Mouse (Mus musculus): ENCODE results near the gene Stard13.

Stard13 gene

DNA sequence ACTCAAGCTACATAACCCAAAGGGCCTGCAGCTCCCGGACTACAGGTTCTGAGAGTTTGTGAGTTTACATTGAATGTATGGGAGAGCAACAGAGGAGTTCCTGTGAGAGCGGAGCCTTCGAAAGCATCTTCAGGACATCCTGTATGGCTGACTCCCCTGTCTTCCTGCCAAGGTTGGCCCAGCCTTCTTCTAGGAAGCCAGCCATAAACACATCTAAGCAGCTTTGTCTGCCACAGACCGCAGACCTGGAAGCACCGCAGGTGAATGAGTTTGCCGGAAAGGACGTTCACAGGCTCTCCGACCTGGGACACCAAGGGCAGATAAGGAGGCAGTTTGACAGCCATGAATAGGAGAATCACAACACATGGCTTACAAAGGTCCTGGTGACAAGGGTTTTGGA is 52.3 kb downstream of the Stard13 start:
- in situ Hi-C loops (cut with MboI, MseI): no loop called here

DNA sequence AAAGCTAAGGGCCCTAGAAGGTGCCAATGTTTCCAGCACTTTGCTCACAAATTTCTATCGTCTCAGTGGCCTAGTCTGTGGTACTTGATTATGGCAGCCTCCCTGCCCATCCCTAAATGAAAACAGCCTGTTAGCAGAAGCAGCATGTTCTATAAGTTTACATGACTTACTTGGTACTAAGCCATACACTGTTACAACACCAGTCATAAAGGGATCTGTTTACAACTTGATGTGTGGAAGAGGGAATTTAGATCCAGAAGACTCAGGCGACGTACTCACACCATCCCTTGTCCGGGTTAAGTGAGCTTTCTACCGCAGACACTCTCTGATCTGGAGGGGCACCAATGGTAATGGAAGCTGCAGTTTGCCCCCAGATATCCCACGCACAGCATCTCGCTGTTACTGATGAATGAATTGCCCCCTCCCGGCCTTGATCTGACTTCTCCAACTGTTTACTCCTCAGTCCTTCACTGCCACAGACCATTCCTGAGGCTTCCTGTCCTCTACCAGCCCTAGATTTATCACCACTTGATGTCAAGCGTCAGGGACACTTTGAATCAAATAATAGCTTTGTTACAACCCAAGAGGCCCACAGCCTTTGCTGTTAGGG is 53.4 kb downstream of the Stard13 start:
- in situ Hi-C loops (cut with MboI, MseI): no loop called here

DNA sequence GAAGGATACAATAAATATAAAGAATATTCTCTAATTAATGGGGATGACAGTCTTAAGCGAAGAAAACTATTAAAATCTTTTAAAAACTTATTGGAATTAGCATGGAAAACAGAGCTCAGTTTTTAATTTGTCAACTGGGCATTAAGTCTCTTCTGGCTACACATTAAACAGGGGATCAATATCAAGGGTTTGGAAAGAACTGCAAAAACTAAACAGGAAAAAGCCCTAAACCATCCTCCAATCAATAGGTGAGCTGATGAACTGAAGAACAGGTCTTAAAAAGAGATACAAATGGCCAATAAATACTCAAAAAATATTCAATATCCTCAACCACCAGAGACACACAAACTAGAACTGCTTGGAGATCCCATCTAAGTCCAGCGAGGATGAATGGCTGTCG is 56.5 kb downstream of the Stard13 start:
- in situ Hi-C loops (cut with MboI, MseI): no loop called here

DNA sequence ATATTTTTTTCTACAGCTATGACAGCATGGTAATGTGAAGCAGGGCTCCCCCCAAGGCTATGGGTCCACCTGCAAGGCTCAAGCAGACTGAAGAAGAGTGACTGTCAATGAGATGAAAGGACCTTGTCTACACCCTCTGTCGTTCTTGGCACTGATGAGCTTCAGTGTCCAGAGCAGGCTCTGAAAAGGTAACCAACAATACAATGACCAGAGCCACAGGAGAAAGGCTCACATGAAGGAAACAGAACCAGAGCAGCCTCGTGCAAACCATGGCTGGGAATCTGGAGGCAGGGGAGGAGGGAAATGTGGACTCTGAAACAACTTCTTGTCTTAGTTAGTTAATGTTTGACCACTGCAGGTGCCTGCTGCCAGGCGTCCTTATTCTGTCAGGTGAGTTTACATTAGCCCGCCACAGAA is 57.7 kb downstream of the Stard13 start:
- in situ Hi-C loops (cut with MboI, MseI): no loop called here

DNA sequence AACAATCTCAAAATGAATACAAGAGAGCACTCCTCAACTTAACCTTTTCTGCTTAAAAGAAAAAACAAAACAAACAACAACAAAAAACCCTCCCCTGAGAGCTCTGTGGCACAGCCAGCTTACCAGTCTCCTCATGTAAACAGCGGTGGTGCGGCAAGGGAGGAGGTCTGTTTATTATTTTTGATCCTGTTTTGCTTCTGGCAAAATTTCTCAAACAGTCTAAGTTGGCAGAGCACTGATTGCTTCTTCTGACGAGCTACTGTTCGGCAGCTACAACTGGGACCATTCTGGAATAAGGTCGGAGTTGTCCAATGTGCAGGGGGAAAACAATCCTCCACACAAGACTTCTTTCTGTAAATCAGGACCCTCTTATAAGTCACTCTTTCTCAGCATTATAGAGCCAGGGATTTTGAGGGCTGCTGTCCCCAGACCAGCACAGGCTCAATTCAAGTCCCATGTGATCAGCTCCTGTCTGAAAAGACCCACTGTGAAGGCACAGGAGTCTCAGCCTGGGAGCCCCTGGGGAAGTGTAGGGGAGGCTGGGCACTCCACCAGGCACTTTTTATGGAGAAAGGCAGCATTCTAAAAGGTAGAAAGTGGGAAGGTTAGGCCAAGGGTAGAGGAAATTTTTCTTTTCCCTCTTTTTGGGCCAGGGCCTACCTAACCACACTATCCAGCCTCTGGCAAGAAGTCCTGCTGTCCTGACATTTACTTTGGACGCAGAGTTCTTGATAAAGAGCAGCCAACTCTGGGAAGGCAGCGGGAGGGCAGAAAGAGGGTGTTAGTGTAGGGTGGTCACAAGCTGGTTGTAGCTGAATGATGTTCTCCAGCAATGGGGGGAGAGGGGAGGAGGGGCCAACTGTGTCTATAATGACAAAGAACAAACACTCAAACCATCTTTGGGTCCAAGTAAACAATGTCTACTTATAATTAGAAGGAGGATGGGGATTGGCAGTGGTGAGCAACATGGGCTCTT is 58.9 kb downstream of the Stard13 start:
- in situ Hi-C loops (cut with MboI, MseI): no loop called here

DNA sequence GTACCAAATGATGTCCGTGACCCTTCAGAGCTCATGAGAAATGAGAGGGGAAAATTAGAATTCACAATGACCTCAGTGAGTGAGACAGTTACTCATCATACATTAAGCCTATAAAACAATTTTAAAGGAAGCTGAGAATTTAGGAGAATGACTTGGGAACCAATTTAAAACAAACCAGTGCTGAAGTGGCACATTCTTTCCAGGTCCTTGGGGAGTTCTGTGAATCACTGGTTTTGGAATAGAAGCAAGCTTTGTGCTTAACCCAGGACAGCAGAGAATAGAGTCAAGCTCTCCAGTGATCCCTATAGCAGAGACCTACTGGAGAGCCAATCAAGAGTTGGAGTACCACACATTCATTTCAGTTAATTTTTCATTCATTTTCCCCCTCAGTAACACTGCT is 59.9 kb downstream of the Stard13 start:
- in situ Hi-C loops (cut with MboI, MseI): no loop called here

DNA sequence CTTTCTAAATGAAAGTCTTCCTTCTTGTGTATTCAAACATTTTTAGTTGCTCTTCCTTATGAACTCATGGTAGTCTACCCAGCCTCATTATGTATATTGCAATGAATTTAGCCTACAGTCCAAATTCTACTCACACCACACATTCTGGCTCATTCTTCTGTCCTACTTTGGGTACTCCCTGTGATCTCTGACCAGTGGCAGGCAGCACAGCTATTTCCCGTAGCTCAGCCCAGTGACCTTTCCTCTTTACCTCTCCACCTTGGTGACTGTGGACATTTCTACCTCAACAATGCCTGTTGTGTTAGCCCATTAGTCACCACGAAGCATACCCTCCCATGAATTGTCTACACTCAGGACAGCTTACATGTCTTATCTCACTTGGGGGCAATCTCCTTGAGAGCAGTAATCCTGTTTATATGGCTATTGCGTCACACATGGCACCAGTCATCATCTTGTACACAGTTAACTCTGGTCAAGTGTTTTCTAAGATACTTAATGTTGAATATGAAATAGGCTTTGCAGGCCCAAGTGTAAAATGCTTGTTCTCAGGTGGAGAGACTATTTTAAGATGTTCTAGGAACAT is 63.4 kb downstream of the Stard13 start:
- in situ Hi-C loops (cut with MboI, MseI): no loop called here

DNA sequence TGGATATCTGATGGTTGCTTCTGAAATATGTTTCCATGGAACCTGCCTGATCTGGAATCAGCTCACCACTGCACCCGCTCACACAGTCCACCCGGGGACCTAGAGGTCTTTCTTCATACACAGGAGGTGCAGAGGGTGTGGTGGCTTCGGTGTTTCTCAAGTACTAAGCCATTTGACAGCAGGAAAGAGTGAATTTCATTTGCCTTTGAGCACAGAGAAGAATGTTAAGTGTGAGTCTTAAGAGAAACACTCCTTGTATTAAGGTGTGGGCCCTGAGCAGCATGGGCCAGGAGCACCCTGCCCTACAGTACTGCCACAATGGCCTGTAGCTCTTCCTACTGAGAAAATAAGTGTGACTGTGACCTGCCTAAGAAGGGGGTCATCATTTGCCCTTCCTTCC is 65.4 kb downstream of the Stard13 start:
- in situ Hi-C loops (cut with MboI, MseI): no loop called here

DNA sequence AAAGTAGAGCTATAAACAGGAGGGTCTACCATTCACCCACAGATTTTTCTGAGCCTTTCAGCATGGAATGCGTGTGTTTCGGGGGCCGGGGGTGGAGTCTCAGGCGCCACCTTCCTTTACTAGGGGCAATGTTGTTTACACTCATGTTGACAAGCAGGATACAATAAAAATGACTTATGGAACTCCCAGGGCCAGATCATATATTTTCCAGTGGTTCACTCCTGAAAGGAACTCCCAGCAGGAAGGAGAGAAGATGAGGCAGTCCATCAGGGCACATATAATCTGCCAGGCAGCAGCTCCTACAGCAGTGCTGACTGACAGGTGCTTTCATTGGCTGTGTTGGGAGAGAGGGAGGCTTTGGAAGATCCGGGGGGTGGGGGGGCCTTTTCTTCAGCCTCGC is 66.0 kb downstream of the Stard13 start:
- in situ Hi-C loops (cut with MboI, MseI): no loop called here

DNA sequence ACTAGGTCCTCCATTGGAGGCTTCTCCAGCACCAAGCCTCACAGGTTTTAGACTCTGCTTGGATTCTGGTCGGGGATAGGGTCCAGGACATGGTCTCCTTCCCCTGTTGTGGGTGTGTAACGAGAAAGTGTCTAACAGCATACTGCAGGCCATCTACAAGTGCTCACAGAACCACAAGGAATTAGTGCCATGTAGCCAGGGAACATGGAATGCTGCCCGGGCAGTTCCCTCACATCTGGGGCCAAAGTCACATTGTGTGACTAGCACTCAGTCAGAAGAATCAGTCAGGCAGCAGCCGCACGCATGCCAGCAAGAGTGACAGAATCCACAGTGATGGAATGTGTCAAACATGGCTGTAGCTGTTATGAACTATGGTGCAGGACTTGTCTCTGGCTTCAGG is 67.4 kb downstream of the Stard13 start:
- in situ Hi-C loops (cut with MboI, MseI): no loop called here

DNA sequence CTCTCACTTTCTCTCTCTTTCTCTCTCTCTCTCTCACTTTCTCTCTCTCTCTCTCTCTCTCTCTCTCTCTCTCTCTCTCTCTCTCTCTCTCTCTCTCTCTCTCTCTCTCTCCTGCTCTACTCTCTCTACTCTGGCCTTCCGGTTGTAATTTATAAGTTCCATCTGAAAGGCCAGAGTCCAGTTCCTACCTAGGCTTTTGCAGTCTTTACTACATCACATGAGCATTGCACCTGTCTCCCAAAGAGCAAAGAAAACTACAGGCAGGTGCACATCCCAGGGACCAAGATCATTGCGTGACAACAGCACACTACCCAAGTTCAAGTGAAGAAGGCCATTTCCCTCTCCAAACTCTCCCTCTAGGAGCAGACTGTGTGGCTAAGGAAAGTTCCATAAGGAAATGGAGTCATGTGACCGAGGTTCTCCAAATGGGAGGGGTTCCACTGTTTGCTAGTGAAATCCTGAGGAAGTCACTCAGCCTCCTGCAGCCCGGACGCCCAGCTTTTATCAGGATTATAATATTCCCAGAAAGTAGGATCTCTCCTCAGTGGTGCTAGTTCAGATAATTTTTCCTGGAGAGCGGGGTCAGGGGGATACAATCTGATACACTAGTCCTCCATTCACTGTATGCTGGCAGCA is 68.1 kb downstream of the Stard13 start:
- in situ Hi-C loops (cut with MboI, MseI): no loop called here

DNA sequence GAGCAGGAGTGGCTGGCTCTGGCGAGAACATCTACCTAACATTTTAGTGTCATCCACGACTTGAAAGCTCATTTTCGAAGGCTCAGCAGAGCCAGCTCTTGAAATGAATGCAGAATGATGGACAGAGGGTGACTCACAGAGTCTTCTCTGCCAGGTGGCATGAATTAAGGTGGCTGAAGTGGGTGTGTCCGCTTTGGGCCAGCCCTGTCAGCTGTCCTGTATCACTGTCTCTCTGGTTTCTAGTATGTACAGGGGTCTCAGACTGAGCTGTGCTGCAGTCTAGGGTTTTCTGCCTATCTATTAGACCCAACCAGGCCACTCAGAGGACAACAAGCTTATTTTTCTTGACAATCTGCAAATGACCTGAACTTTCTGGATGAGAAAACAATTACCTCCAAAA is 68.8 kb downstream of the Stard13 start:
- in situ Hi-C loops (cut with MboI, MseI): no loop called here

DNA sequence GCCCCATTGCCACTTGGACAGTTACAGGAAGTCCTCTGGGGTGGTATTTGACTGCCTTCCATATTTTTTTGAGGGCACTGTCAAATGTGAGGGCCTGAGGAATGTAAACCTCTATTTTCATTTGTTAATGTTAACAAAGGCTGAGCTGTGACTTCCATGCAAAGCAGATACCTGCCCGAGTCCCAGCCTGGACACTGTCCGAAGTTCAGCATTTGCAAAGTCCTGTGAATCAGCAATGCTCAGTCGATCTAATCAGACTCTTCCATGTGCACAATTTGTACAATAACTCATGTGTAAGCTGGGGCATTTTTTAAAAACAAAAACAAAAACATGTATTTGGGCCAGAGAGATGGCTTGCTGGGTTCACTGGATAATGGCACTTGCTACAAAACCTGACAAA is 71.0 kb downstream of the Stard13 start:
- in situ Hi-C loops (cut with MboI, MseI): no loop called here

DNA sequence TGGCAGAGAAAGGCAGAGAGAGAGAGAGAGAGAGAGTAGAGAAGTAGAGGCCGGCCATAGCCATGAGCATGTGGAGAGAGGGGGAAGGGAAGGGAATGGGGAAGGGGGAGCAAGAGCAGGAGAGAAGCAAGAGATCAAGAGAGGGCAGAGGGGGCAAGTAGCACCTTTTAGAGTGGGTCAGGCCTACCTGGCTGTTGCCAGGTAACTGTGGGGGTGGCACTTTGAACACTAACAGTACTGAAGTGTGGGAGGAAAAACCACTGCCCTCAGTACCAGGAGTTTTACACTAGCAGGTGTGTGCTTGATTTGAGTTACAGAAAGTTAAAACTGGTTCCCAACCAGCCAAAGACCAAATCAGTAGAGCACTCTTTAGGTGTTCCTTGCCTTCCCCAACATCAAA is 78.4 kb downstream of the Stard13 start:
- in situ Hi-C loops (cut with MboI, MseI): no loop called here

DNA sequence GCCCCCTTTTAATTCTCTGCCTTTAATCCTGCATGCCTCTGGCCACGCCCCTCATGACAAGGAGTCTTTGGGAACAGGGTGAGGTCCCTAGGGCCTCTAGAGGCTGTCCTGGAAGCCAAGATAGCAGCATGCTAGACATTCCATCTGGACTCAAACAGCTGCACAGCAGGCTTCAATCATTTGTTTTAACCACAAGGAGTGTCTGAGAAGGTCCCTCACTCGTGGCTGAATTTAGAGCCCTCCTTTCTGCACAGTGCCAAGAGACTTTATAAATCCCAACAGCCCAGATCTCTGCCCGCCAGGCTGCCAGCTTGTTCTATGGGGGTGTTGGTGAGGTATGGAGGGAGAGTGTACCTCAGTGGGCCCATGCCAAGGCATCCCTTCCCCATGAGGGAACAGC is 78.9 kb downstream of the Stard13 start:
- in situ Hi-C loops (cut with MboI, MseI): loop anchor here (5.0 kb wide), 1 partner anchor 192 kb away; no protein-coding TSS in a partner anchor

DNA sequence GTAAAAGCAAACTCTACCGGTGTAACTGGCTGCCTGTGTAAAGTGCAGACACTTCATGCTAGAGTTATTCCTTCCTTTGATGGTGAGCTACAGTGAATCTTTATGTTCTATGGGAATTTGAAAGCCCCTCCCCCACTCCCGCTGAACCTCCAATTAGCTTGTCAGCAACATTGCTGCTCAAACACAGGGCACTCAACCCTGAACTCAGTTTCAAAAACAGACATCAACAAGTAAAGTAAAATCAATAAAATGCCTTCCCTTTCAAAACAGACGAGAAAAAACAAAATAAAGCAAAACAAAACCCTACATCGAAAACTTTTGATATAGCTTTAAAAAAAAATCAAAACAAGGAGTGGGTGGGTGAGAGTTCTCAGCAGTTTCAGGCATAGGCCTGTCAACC is 79.6 kb downstream of the Stard13 start:
- in situ Hi-C loops (cut with MboI, MseI): loop anchor here (5.0 kb wide), 1 partner anchor 192 kb away; no protein-coding TSS in a partner anchor

DNA sequence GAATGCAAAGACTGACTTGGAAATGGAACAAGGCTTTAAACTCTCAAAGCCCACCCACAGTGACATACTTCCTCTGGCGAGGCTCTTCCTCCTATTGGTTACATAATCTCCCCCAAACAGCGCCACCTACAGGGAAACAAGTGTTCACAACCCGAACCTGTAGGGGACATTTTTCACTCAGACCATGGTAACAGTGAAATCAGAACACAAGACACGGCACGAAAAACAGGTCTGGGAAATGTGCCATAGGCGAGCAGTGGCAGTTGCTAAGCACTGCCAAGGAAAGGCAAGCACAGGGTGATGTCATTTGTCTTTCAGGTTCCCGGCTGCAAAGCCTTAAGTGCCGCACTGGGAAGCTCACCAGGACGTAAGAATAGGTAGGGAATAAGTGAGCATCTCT is 82.1 kb downstream of the Stard13 start:
- in situ Hi-C loops (cut with MboI, MseI): loop anchor here (5.0 kb wide), 1 partner anchor 189 kb away; no protein-coding TSS in a partner anchor

DNA sequence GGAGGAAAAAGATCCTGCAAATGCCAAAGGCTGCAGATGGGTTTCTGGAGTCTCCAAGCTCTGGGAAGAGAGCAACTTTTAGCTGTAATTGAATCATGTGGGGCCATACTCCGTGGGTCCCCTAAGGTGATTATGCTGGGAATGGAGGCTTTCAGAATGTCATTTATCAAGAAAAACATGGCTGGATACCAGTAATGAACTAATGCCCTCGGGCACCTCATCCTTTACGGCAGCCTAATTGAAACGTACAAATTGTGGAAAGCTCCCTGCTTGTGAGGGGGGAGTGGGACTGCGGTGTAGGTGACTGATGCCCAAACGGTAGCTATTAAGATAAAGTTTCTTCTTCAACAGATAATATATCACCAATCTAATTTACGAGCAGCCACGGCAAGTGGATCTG is 84.1 kb downstream of the Stard13 start:
- in situ Hi-C loops (cut with MboI, MseI): no loop called here

DNA sequence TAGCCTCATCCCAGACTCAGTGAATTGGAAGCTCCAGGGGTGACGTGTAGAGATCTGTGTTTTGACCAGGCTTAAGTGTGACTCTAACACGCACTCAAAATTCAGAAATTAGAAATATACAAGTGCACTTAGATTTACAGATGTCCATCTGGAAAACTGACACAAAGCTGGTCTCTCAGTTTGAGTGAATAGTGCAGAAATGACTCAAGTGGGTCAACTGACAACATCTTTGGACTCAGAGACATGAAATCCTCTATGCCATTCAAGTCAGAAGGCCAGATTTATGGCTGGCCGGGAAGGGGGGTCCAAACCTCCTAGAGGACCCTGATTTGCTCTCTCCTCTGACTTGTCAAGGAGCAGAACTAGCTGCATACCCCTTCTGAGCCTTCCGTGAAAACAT is 85.6 kb downstream of the Stard13 start:
- in situ Hi-C loops (cut with MboI, MseI): no loop called here

DNA sequence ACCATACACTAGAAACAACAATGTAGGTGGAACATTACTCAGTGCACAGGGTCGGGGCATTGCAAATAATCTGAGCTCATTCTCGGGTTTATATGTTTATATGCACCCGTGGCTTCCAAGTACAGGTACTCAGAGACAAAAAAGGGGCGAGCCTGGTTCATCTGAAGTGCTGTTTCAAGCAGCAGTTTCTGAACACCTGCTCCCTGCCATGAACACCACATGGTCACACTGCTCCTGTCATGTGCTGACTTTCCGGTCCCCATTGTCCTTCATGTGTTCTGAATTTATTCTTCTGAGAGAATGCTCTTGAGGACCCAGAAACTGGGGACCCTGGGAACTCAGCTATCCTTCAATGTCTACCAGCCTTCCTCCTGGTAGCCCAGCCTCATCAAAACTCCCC is 87.8 kb downstream of the Stard13 start:
- in situ Hi-C loops (cut with MboI, MseI): no loop called here

DNA sequence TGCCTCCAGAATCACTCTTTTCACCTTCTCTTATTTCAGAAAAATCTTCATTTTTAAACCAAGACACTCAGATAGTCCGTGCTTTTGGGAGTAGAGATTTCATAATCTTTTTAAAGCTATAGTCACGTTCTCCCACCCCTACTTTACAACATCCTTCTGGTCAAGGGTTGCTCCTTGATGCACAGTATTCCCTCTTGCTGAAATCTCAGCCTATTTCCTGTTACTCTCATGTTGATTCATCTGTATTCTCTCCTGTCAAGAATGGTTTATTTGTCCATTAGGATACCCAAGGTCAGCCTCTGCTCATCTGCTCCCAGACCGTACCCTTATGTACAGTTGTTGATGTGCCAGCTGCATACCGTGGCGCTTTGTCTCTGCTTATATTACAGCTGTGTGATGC is 89.7 kb downstream of the Stard13 start:
- in situ Hi-C loops (cut with MboI, MseI): no loop called here

Measured in T-helper 2 cell (primary cell).